Mouse (Mus musculus) layer of hippocampus, postnatal 25 days (tissue): ENCODE measurements around the gene Mcat. TPM values are rescaled to one million over a fixed set of nuclear protein-coding genes. Genes with fewer than 3 reads are reported as not detected.
A peak's percentile ranks its signal among the peaks of the same experiment; 100 is the strongest.

Experiments used
- DNase-seq, 2 experiments: peaks; one replicate each; pipeline ENCODE4 v3.0.0; 2022; ENCODE audit warnings: mixed read lengths in 2 of 2, low spot score in 1 of 2; ENCODE audit errors: extremely low spot score in 1 of 2
- total RNA-seq, 2 experiments: library from RNA; stranded (reverse); gene quantifications; 2 replicates each; pipeline ENCODE4 v1.2.3; 2021

Gene Mcat
- 10 to 100 TPM; 26.3 to 29.5 TPM for total RNA-seq

GRCm38 (mm10) chr15:83563327-83563856, at the start of gene Mcat, which contains the start of gene Tspo:
Gene Mcat (minus strand): TSS chr15:83563787.
Gene Tspo (plus strand): TSS chr15:83563592.
- DNase-seq = no peak

GRCm38 (mm10) chr15:83607115-83607802, 43.7 kb upstream of the Mcat start:
- peak; percentile 40 to 60 for DNase-seq

DNA sequence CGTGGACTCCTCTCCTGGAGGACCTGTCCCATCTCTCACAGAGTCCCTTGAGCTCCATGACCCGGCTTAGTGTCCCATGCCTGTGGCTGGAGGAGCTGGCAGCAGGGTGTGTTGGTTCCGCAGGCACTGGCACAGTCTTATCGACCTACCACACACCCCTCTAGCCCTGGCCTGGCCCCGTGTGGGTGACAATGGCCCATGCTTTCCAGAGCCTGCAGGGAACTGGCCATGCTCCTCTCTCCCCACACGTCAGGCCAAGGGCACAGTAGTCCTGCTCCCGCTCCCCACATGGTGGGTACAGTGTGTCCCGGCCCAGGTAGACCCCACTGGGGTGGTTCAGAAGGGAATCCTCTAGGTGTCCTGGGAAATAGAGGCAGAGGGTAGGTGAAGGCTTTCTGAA, 43.1 kb upstream of the Mcat start:
- no peak for DNase-seq

GRCm38 (mm10) chr15:83606216-83606615, 42.6 kb upstream of the Mcat start:
- DNase-seq = no peak

DNA sequence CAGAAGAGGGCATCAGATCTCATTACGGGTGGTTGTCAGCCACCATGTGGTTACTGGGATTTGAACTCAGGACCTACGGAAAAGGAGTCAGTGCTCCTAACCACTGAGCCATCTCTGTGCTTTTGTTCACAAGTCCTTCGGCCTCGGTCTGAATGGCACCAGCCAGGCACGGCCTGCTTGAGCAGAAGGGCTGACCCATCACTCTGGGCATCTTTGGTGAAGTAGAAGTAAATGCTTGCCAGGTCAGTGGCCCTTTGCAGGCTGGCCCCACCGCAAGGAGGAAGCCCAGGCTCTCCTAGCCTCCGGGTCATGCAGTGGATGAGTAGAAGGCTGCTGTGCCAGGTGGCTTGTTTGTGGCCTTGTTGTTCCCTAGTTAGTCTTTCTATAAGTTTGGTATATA, 39.8 kb upstream of the Mcat start:
- DNase-seq = no peak

GRCm38 (mm10) chr15:83603046-83603396, 39.4 kb upstream of the Mcat start:
- no peak for DNase-seq

DNA sequence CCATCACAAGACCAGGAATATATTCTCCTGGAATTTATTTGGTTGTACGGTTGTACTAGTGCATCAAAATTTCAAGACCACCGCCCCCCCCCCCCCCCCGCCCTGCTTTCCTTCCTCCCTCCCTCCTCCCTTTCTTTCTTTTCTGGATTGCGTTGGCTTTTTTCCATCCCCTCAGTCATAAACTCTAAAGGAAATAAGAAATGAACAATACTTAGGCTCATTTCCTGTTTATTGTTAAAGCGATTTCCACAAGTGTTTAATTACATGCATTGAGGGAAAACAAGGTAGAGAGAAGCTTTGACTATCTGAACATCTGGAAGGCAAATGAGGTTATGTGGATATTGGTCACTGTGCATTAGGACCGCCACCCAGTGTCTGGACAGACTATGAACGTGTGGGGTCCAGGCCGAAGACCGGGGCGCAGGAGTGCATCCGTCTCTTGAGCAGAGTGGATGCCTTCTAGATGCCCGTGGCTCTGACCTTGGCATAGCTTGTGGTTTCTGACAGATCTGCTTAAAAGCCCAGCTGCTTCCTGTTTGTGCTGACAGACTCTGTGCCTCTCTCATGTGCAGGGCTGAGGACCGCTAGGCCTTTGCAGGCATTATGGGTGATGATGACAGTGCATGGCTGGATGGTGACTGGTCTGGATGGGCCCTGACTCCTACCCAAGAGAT, 38.9 kb upstream of the Mcat start:
- no peak for DNase-seq

- no peak for DNase-seq
These were observed 37.6 kb upstream of the Mcat start for GRCm38 (mm10) chr15:83601185-83601584.

GRCm38 (mm10) chr15:83596833-83597232, 33.2 kb upstream of the Mcat start:
- DNase-seq = no peak

GRCm38 (mm10) chr15:83595364-83595711, 31.8 kb upstream of the Mcat start:
- DNase-seq = no peak

GRCm38 (mm10) chr15:83594513-83595363, 31.2 kb upstream of the Mcat start, which contains the start of gene Ttll12:
Gene Ttll12 (minus strand): TSS chr15:83595157.
- DNase-seq = peak; percentile 82 to 95

DNA sequence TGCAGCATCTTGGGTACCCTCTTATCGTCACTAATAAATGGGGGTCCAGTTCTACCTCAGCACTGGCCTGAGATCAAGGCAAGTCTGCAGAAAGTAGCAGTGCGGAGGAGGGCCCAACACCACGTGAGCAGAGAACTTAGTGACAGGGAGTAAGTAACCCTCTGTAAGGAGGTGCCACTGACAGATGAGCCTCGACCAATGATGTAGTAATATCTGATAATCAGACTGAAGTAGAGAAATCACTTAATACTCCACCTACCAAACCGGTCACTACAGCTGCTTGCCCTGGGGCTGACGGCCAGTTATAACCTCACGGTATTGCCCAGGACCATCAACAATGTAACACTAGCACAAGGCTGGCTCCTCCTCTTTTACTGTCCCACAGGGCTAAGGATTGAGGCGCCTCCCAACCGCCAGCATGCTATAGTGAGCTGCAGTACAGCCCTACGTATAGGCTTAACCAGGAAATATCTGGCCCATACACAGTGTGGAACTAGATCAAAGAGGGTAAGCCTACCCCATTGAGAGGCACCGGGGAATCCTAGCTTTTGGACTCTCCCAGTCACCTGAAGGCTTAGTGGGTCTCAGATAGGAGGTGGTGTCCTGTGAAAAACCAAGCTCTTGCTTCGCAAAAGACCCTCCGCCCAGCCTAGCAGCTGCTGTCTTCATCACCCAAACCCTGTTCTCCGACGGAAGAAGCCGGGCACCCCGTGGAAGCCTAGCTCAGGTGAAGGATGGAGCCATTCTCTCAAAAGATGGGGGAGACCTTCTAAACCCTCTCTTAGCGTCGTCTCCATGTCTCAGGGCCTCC, 30.3 kb upstream of the Mcat start:
- DNase-seq = no peak

- DNase-seq = no peak
These were observed 29.6 kb upstream of the Mcat start for GRCm38 (mm10) chr15:83593189-83593585.

GRCm38 (mm10) chr15:83592260-83593188, 28.9 kb upstream of the Mcat start:
- DNase-seq = no peak

DNA sequence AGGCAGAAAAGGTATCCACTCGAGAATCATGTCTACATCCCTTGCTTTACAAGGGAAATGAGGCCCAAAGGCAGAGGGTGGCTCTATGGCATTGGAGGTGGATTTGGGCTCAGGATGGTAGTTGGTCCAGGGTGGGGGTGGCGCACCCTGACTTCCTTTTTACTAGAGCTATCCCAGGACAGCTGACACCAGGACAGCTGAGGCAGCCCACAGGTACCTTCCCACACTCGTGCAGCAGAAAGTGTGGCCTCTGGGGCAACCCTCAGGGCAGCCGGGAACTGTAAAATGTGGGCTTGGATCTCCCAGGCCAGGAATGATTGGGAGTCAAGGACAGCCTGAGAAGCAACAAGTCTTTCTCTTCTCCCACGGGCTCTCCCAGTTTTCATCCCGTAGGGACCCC, 28.2 kb upstream of the Mcat start:
- DNase-seq = no peak

- no peak for DNase-seq
These were observed 27.3 kb upstream of the Mcat start for GRCm38 (mm10) chr15:83590841-83591240.

DNA sequence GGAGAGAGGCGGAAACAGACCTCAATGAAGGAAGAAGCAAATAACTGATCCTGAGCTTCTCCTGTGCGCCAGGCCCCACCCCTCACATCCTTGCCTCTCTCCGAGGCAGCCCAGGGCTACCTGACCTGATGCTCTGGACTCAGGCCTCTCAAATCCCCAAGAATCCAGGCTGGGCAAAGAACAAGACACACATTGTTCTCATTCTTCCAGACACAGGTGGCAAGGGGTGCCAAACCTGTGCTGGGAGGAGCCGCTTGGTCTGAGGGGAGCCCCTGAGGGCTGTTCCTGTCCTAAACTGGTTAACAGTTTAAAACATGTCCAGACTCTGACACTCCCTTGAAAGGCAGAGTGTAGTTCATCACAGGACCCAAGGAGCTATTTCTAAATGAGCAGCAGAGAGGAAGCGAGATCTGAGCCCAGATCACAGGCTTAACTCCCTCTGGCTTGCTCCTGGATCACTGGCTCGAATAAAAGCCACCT, 21.2 kb upstream of the Mcat start:
- no peak for DNase-seq

GRCm38 (mm10) chr15:83583419-83584156, 20.0 kb upstream of the Mcat start:
- no peak for DNase-seq
